Mouse (Mus musculus): ENCODE measurements at regions not wholly inside any gene's neighbourhood (a gene's known extent, or its start where the extent isn't known, plus 50 kb on each side); places are given as distances from the start of the nearest gene placed in this dataset.
A peak's percentile ranks its signal among the peaks of the same experiment; 100 is the strongest.

GRCm38 (mm10) chr12:92509494-92509893 is 660.5 kb upstream of the Sel1l start:
- no peaks in the 10 kb centered on the region for H3K36me3 ChIP-seq (replicated peaks; ENCODE audit: control insufficient read depth, insufficient read depth, low read depth, low read length)
- H3K4me2 ChIP-seq (ENCODE audit: low read depth, low read length), result no peak overlapping the region
- DNase-seq (ENCODE audit: low spot score) (no peak), ATAC-seq (replicated peaks; ENCODE audit: insufficient number of reproducible peaks, low FRiP score, low TSS enrichment, low read depth) (no peak)
- no peaks in the 10 kb centered on the region for H3K9me3 ChIP-seq (replicated peaks; ENCODE audit: control insufficient read depth, low read length)
- no peaks in the 10 kb centered on the region for H3K27me3 ChIP-seq (ENCODE audit: control insufficient read depth, insufficient read depth, low read length)
- H3K9ac ChIP-seq (replicated peaks; ENCODE audit: low read length), result no peak overlapping the region
- no peaks in the 10 kb centered on the region for H3K4me1 ChIP-seq (ENCODE audit: control insufficient read depth, insufficient read depth, low read length)
- H3K4me3 ChIP-seq (ENCODE audit: low read depth, low read length), result no peak overlapping the region
- H3K27ac ChIP-seq (replicated peaks; ENCODE audit: low read depth, low read length), result no peak overlapping the region
- 72% methylated on average over 7 of the region's 7 CpGs for WGBS

DNA sequence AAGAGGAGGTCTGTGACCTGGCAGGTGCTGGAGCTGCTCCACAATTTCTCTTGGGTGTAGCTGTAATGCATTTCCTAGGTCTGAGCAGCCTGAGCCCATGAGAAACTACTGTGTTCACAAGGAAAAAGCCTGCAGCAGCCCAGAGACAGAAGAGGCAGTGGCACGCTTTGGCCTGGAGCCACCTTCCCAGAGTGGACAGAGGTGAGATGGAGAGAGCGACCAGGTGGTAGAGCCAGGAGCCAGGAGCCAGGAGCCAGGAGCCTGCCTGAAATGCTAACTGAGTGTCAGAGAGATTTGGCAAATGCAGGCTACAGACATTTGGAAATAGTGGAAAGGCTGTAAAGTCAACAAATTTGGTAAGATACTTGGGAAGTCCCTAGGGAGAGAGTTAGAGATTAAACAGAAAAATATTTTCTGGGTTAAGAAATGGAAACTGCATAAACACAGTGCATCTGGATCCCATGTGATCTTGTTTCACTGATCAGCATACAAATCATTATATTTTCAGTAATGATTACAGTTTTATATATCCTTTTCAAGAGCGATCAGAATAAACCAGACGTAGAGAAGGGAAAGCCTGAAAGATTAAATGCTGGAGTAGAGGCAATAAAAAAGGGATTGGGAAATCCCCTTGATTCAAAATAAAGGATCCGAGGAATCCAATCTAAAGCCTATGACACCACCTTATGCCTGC is 660.0 kb upstream of the Sel1l start:
- no peak overlapping the region for H3K27ac ChIP-seq (replicated peaks; ENCODE audit: low read depth, low read length)
- no peak overlapping the region for H3K9ac ChIP-seq (replicated peaks; ENCODE audit: low read length)
- WGBS, result 85% methylated on average over 5 of the region's 5 CpGs
- no peaks in the 10 kb centered on the region for H3K9me3 ChIP-seq (replicated peaks; ENCODE audit: control insufficient read depth, low read length)
- H3K4me2 ChIP-seq (ENCODE audit: low read depth, low read length), result no peak overlapping the region
- DNase-seq (ENCODE audit: low spot score) (no peak), ATAC-seq (replicated peaks; ENCODE audit: insufficient number of reproducible peaks, low FRiP score, low TSS enrichment, low read depth) (no peak)
- H3K4me1 ChIP-seq (ENCODE audit: control insufficient read depth, insufficient read depth, low read length), result no peaks in the 10 kb centered on the region
- no peaks in the 10 kb centered on the region for H3K27me3 ChIP-seq (ENCODE audit: control insufficient read depth, insufficient read depth, low read length)
- H3K4me3 ChIP-seq (ENCODE audit: low read depth, low read length), result no peak overlapping the region
- H3K36me3 ChIP-seq (replicated peaks; ENCODE audit: control insufficient read depth, insufficient read depth, low read depth, low read length), result no peaks in the 10 kb centered on the region

GRCm38 (mm10) chr12:92483984-92484383 is 635.0 kb upstream of the Sel1l start:
- Histone ChIP-seq H3K27me3 (ENCODE audit: control insufficient read depth, insufficient read depth, low read length) (no peaks in the 10 kb centered on the region), H3K27ac (replicated peaks; ENCODE audit: low read depth, low read length) (no peak overlapping the region), H3K4me1 (ENCODE audit: control insufficient read depth, insufficient read depth, low read length) (no peaks in the 10 kb centered on the region), H3K4me2 (ENCODE audit: low read depth, low read length) (no peak overlapping the region), H3K9ac (replicated peaks; ENCODE audit: low read length) (no peak overlapping the region), H3K36me3 (replicated peaks; ENCODE audit: control insufficient read depth, insufficient read depth, low read depth, low read length) (no peaks in the 10 kb centered on the region), H3K4me3 (ENCODE audit: low read depth, low read length) (no peak overlapping the region), H3K9me3 (replicated peaks; ENCODE audit: control insufficient read depth, low read length) (no peaks in the 10 kb centered on the region)
- 67% methylated on average over 1 of the region's 1 CpGs for WGBS
- ATAC-seq (replicated peaks; ENCODE audit: insufficient number of reproducible peaks, low FRiP score, low TSS enrichment, low read depth) (no peak), DNase-seq (ENCODE audit: low spot score) (no peak)

GRCm38 (mm10) chr12:92474293-92475062 is 625.5 kb upstream of the Sel1l start:
- no peak for ATAC-seq (replicated peaks; ENCODE audit: insufficient number of reproducible peaks, low FRiP score, low TSS enrichment, low read depth)
- Histone ChIP-seq H3K9me3 (replicated peaks; ENCODE audit: control insufficient read depth, low read length) (no peaks in the 10 kb centered on the region), H3K4me3 (ENCODE audit: low read depth, low read length) (no peak overlapping the region), H3K27ac (replicated peaks; ENCODE audit: low read depth, low read length) (no peak overlapping the region), H3K9ac (replicated peaks; ENCODE audit: low read length) (no peak overlapping the region), H3K36me3 (replicated peaks; ENCODE audit: control insufficient read depth, insufficient read depth, low read depth, low read length) (no peaks in the 10 kb centered on the region), H3K4me2 (ENCODE audit: low read depth, low read length) (no peak overlapping the region), H3K4me1 (ENCODE audit: control insufficient read depth, insufficient read depth, low read length) (no peaks in the 10 kb centered on the region), H3K27me3 (ENCODE audit: control insufficient read depth, insufficient read depth, low read length) (no peaks in the 10 kb centered on the region)
- 49% methylated on average over 4 of the region's 4 CpGs for WGBS
- DNase-seq (ENCODE audit: low spot score), result no peak

GRCm38 (mm10) chr12:92451110-92451818 is 602.3 kb upstream of the Sel1l start:
- Histone ChIP-seq H3K36me3 (replicated peaks; ENCODE audit: control insufficient read depth, insufficient read depth, low read depth, low read length) (no peaks in the 10 kb centered on the region), H3K4me1 (ENCODE audit: control insufficient read depth, insufficient read depth, low read length) (no peaks in the 10 kb centered on the region), H3K9ac (replicated peaks; ENCODE audit: low read length) (no peak overlapping the region), H3K4me2 (ENCODE audit: low read depth, low read length) (no peak overlapping the region), H3K4me3 (ENCODE audit: low read depth, low read length) (no peak overlapping the region), H3K27ac (replicated peaks; ENCODE audit: low read depth, low read length) (no peak overlapping the region), H3K9me3 (replicated peaks; ENCODE audit: control insufficient read depth, low read length) (no peaks in the 10 kb centered on the region), H3K27me3 (ENCODE audit: control insufficient read depth, insufficient read depth, low read length) (no peaks in the 10 kb centered on the region)
- WGBS, result 79% methylated on average over 6 of the region's 6 CpGs
- ATAC-seq (replicated peaks; ENCODE audit: insufficient number of reproducible peaks, low FRiP score, low TSS enrichment, low read depth), result no peak
- DNase-seq (ENCODE audit: low spot score), result no peak

DNA sequence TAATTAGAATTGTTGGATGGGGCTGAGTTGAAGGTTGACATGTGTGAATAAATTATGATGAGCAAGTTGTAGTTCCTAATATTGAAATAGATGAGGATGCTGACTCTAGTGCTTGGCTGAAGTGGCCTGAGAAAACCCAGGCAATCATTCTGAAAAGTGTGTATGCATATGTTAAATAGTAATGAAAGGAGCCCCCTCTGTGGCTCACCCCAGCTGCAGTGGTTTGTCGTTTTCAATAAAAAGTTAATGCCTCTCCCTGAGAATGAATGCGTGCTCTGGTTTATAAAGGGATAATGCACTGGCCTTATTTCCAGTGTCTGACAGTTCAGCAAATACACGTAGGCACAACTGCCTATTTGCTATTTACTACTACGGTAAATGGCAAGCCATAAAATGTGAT is 569.5 kb upstream of the Sel1l start:
- Histone ChIP-seq H3K4me3 (ENCODE audit: low read depth, low read length) (no peak overlapping the region), H3K36me3 (replicated peaks; ENCODE audit: control insufficient read depth, insufficient read depth, low read depth, low read length) (no peaks in the 10 kb centered on the region), H3K9me3 (replicated peaks; ENCODE audit: control insufficient read depth, low read length) (no peaks in the 10 kb centered on the region), H3K27me3 (ENCODE audit: control insufficient read depth, insufficient read depth, low read length) (no peaks in the 10 kb centered on the region), H3K4me1 (ENCODE audit: control insufficient read depth, insufficient read depth, low read length) (no peaks in the 10 kb centered on the region), H3K4me2 (ENCODE audit: low read depth, low read length) (no peak overlapping the region), H3K9ac (replicated peaks; ENCODE audit: low read length) (no peak overlapping the region), H3K27ac (replicated peaks; ENCODE audit: low read depth, low read length) (no peak overlapping the region)
- 75% methylated on average over 4 of the region's 4 CpGs for WGBS
- DNase-seq (ENCODE audit: low spot score) (no peak), ATAC-seq (replicated peaks; ENCODE audit: insufficient number of reproducible peaks, low FRiP score, low TSS enrichment, low read depth) (no peak)

- no peak for ATAC-seq (replicated peaks; ENCODE audit: insufficient number of reproducible peaks, low FRiP score, low TSS enrichment, low read depth)
- H3K27me3 ChIP-seq (ENCODE audit: control insufficient read depth, insufficient read depth, low read length), result no peaks in the 10 kb centered on the region
- DNase-seq (ENCODE audit: low spot score), result peak; percentile 70
- H3K4me2 ChIP-seq (ENCODE audit: low read depth, low read length), result no peak overlapping the region
- H3K4me1 ChIP-seq (ENCODE audit: control insufficient read depth, insufficient read depth, low read length), result no peaks in the 10 kb centered on the region
- no peak overlapping the region for H3K9ac ChIP-seq (replicated peaks; ENCODE audit: low read length)
- no peaks in the 10 kb centered on the region for H3K9me3 ChIP-seq (replicated peaks; ENCODE audit: control insufficient read depth, low read length)
- H3K27ac ChIP-seq (replicated peaks; ENCODE audit: low read depth, low read length), result no peak overlapping the region
- H3K4me3 ChIP-seq (ENCODE audit: low read depth, low read length), result no peak overlapping the region
- H3K36me3 ChIP-seq (replicated peaks; ENCODE audit: control insufficient read depth, insufficient read depth, low read depth, low read length), result no peaks in the 10 kb centered on the region
Observed at GRCm38 (mm10) chr12:92405506-92405905, 556.5 kb upstream of the Sel1l start.

GRCm38 (mm10) chr12:92400987-92401386 is 552.0 kb upstream of the Sel1l start:
- DNase-seq (ENCODE audit: low spot score) (no peak), ATAC-seq (replicated peaks; ENCODE audit: insufficient number of reproducible peaks, low FRiP score, low TSS enrichment, low read depth) (no peak)
- H3K27ac ChIP-seq (replicated peaks; ENCODE audit: low read depth, low read length), result no peak overlapping the region
- no peaks in the 10 kb centered on the region for H3K9me3 ChIP-seq (replicated peaks; ENCODE audit: control insufficient read depth, low read length)
- 39% methylated on average over 1 of the region's 1 CpGs for WGBS
- no peak overlapping the region for H3K4me3 ChIP-seq (ENCODE audit: low read depth, low read length)
- H3K9ac ChIP-seq (replicated peaks; ENCODE audit: low read length), result no peak overlapping the region
- no peaks in the 10 kb centered on the region for H3K4me1 ChIP-seq (ENCODE audit: control insufficient read depth, insufficient read depth, low read length)
- H3K36me3 ChIP-seq (replicated peaks; ENCODE audit: control insufficient read depth, insufficient read depth, low read depth, low read length), result no peaks in the 10 kb centered on the region
- no peaks in the 10 kb centered on the region for H3K27me3 ChIP-seq (ENCODE audit: control insufficient read depth, insufficient read depth, low read length)
- H3K4me2 ChIP-seq (ENCODE audit: low read depth, low read length), result no peak overlapping the region
